Mouse (Mus musculus) C2C12 (cell line): ENCODE results near the gene BC049715.
"Not testable (repeated sequence)": the region's sequence is repeated elsewhere in the genome, so short reads cannot be mapped to it uniquely, and the experiment has no call there.

Source experiments
- CEBPB ChIP-seq: IDR thresholded peaks from one replicate; pipeline ENCODE4 v1.6.1; 2011; ENCODE audit warnings: low read depth, mild to moderate bottlenecking, control low read depth, moderate library complexity
- CTCF ChIP-seq: IDR thresholded peaks from one replicate; pipeline ENCODE4 v1.5.1; 2011; ENCODE audit not compliant: control insufficient read depth, insufficient read depth, insufficient read length
- FOSL1 ChIP-seq: IDR thresholded peaks from one replicate; pipeline ENCODE4 v1.8.0; 2011; ENCODE audit warnings: mild to moderate bottlenecking, low read length; ENCODE audit not compliant: poor library complexity, insufficient read depth, severe bottlenecking
- MAX ChIP-seq: IDR thresholded peaks from one replicate; pipeline ENCODE4 v1.6.1; 2011; ENCODE audit warnings: mild to moderate bottlenecking, control low read depth
- MYOD1 ChIP-seq: IDR thresholded peaks from one replicate; pipeline ENCODE4 v1.6.1; 2011; ENCODE audit warnings: low read depth; ENCODE audit not compliant: control insufficient read depth, insufficient read length
- MYOG ChIP-seq: IDR thresholded peaks from one replicate; pipeline ENCODE4 v1.6.1; 2011; ENCODE audit not compliant: control insufficient read depth, insufficient read length; ENCODE audit errors: extremely low read depth
- USF1 ChIP-seq: IDR thresholded peaks from one replicate; pipeline ENCODE4 v1.6.1; 2011; ENCODE audit warnings: low read depth, mild to moderate bottlenecking, control low read depth, moderate library complexity

- not testable (repeated sequence) for TF ChIP-seq CTCF, MAX, MYOD1, USF1, CEBPB, MYOG, FOSL1
Measured at GRCm38 (mm10) chr6:136797874-136798693, 29.3 kb upstream of the BC049715 start.
